Mouse (Mus musculus) neural tube, embryonic 10.5 days (tissue): Measurements from ENCODE around the gene Lemd2.
A peak's percentile ranks its signal among the peaks of the same experiment; 100 is the strongest.

ENCODE experiments used
- DNase-seq: peaks from one replicate; pipeline ENCODE4 v3.0.0-alpha.2; 2017; ENCODE audit warnings: low spot score; ENCODE audit errors: extremely low spot score

Gene Lemd2

GRCm38 (mm10) chr17:27189640-27190216, 14.5 kb downstream of the Lemd2 start:
- DNase-seq = peak; percentile 70

DNA sequence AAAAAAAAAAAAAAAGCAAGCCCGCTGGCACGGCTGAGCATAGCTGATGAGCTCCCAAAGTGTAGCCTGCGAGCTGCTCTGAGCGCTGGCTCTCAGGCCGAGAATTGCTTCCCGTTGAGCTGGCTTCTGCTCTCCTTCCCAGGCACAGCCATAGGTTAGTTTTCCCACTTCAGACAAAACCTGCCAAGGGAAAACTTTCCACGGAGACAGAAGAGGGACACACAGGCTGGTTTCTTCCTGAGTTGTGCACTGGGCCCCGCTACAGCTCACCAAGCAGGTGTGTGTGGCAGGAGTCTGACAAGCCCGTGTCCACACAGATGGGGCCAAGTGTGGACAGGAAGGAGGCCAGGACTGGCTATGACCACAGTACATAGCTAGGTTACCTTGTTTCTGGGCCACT, 15.4 kb downstream of the Lemd2 start:
- no peak for DNase-seq

GRCm38 (mm10) chr17:27187059-27187458, 17.2 kb downstream of the Lemd2 start:
- DNase-seq = no peak

DNA sequence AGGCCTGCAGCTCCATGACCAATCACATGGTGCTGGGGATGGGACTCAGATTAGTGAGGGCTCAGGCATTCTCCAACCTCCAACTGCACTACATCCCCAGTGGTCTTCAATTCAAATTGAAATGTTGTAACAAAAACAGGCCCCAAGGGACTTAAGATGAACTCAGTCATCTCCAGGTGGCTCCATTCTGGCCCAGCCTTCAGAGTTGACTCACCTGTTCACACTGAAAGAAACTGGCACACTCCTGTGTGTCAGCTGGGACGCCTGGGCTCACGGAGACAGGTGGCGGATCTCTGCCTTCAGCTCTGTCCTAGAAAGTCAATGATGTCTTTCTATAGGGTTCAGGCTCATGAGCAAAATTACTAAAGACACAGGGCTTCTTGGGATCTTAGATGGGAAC, 18.2 kb downstream of the Lemd2 start:
- DNase-seq = no peak

DNA sequence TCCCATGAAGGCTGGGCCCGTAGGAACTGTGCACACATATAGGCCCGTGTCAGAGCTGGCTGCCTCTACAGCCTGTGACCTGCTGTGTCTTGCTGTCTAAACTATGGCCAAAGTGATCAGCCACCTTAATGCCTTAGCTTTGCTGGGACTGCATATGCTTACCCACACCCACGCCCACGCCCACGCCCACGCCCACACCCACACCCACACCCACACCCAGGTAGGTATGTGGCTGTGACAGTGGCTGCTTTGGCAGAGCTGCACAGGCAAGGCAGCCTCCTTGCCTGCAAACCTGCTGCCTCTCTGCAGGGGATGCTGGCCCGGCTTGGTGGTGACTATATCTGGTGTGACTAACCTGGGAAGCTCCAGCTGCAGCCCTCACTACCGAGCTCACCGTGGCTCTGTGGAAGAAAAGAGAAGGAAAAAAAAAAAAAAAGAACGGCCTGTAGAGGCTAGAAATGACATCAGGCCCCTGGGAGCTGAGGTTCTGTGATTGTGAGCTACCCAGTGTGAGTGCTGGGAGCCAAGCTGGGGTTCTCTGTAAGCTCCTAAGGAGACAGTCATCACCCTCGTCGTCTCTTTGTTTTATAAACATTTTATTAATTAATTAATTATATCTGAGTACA, 20.5 kb downstream of the Lemd2 start:
- no peak for DNase-seq

DNA sequence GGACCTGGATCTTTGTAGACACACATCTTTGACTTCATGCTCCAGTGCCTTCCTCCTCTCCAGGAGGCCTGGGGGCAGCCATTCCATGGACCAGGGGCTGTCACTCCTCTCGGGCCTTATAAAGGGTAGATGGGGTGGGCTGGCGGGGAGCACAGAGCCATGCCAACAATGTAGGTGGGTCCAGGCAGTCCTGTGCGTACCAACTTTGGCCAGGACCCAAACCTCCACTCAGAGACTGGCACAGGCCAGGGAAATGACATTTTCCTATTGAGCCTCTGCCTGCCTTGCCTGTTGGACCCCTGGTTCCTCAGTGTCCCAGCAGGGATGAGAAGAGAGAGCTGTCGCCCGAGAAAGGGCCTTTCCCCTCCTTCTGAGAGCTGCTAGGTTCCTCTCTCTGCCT, 21.9 kb downstream of the Lemd2 start:
- no peak for DNase-seq

- DNase-seq = no peak
Observed at GRCm38 (mm10) chr17:27181666-27182065, 22.6 kb downstream of the Lemd2 start.

- no peak for DNase-seq
Observed at GRCm38 (mm10) chr17:27179681-27180280, 24.5 kb downstream of the Lemd2 start.

GRCm38 (mm10) chr17:27178427-27179177, 25.7 kb downstream of the Lemd2 start:
- DNase-seq = no peak

- DNase-seq = no peak
Observed at GRCm38 (mm10) chr17:27178019-27178418, 26.2 kb downstream of the Lemd2 start.

DNA sequence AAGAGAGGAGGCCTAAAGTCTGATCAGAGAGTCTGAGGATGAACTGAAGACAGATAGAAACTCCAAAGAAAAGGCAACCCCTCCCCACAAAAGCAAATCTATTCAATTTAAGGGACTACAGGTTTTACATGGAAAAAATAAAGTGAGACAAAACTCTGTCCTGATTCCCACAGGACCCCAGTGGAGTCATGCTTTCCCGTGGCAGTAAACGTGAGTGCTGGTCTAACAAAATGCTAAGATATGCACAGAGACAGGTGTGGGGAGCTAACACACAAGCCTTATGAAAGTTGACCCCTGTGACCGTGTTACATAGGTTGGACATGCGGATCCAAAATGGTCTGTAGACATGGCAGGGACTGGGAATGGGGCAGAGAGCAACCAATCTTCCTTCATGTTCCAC, 27.5 kb downstream of the Lemd2 start:
- DNase-seq = no peak

DNA sequence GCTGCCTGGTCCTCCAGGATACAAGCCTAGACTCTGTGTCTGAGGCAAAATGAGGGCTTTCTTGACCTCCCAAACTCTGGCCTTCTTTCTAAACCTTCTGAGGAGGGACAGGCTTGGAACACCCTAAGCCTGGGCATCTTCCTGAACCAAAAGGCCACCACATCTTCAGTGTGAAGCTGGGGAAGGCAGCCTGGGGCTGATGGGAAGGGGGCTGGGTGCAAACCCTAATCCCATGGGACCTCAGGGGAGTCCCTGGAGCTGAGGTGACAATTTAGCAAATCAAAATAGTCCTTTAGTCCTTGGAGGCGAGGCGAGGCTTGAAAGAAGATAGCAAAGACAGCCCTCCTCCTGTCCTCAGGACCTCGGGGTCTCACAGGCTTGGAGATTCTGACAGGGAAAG, 28.0 kb downstream of the Lemd2 start:
- no peak for DNase-seq

DNA sequence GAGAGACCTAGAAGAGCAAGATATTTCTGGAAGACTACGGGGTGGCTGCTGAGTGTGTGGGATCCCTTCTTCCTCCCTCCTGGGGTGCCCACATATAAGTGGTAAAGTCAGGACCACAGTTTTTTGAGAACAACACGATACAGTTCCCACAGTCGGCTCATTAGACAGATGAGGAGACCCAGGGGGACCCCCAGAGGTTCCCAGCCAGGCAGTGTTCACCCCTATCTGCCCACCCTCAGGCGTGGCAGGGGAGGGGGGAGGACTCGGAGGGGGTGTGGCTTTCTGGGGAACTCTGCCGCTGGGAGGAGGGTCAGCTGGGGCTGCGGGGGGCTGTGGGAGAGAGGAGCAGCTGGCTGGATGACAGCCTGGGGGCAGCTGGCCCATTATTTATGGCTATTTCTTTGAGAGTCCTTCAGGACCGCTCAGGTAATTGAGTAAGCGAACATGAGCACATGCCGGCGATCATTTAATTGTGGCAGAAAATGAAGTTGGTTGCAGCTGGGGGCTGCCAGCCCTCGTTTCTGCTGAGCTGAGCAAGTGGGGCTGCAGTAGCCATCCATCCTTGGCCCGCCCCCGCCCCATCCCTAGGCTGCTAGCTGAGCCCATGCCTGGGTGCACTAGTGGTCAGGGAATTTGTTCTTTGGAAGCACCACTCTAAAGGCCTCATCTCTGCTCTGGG, 28.9 kb downstream of the Lemd2 start:
- peak; percentile 41 for DNase-seq

DNA sequence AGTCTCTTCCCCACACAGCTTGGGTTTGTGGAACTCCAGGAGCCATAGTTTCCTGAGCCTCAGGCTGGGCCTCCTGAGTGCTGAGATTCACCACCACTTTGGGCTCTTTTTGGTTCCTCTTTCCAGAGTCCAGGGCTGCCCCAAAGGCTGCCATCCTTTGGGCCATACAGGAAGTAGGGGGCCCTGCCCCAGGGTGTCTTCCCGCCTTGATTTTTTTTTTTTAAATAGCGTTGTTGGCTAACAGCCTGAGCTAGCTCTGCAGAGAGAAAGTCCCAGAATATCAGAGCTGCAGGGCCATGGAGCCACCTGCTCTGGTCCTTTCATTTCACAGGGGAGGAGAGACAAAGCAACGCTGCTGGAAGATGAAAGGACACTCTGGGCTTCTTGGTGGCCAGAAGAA, 30.6 kb downstream of the Lemd2 start:
- no peak for DNase-seq

DNA sequence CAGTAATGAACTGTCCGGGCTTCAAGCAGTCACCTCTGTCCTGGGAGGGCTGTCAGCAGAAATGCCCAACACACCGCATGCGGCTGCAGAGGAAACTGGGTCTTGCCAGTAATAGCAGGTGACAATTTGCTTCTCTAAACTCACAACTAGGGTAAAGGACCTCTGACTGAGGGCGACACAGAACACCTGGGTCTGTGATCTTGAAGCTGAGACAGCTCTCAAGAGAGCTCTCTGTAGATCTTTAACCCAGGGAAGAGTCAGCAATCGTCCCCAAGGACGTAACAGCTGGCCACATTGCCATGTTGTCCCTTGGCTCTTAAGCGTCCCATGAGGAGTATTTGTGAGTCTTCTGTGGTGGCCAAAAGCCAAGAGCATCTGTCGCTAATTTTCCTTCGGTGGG, 31.8 kb downstream of the Lemd2 start:
- DNase-seq = no peak

- DNase-seq = no peak
Observed at GRCm38 (mm10) chr17:27171121-27171520, 33.1 kb downstream of the Lemd2 start.

- no peak for DNase-seq
Observed at GRCm38 (mm10) chr17:27169952-27170695, 34.1 kb downstream of the Lemd2 start.

DNA sequence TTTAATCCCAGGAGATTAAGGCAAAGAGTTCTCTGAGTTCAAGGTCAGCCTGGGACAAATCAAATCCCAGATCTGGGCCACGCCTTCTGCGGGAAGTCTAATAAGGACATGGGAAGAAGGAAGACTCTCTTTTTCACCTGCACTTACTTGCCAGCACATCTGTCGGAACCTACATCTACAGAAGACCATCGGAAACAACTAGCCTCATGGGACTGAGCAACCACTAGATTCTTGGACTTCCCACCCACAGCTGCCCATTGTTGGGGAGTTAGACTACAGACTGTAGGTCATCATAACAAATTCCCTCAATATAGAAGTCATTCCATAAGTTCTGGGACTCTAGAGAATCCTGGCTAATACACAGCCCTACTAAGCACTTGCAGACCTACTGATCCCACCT, 35.7 kb downstream of the Lemd2 start:
- no peak for DNase-seq

GRCm38 (mm10) chr17:27167545-27167944, 36.7 kb downstream of the Lemd2 start, which contains the start of gene Ip6k3:
TSS of gene Ip6k3 (minus strand) at chr17:27167795.
- no peak for DNase-seq

DNA sequence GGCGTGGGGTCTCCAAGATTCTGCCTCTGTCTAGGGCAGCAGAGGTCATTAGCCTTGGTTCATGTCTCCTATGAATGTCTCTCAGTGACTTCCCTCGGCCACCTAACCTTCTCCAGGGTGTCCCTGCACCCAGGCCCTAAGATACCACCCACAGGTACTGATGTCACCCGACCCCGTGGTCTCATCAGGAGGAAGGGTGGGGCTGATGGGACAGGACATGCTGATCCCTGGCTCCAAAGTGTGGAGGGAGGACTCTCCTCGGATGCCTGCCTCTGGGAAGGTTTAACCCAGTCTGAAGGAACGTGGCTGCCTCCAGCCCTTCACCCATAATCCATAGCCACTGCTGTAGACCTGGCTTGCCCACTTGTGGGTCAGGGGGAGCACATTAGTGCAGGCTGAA, 37.4 kb downstream of the Lemd2 start:
- DNase-seq = no peak
